Mouse (Mus musculus) brown adipose tissue, adult 24 weeks (tissue): Measurements from ENCODE around the gene Samd4. TPM values are rescaled to one million over a fixed set of nuclear protein-coding genes. Genes with fewer than 3 reads are reported as not detected.

Source experiments
- H3K27ac ChIP-seq: fragments of 200-500 bp; replicated peaks from 2 replicates; pipeline ENCODE4 v1.5.1; 2012; ENCODE audit warnings: low read depth, mild to moderate bottlenecking, low read length
- H3K4me1 ChIP-seq: fragments of 200-500 bp; 2 replicates; pipeline ENCODE4 v1.6.1; 2012; ENCODE audit warnings: low read length, mixed read lengths; ENCODE audit not compliant: control insufficient read depth, insufficient read depth, insufficient read length
- H3K4me3 ChIP-seq: fragments of 200-500 bp; 2 replicates; pipeline ENCODE4 v1.5.1; 2012; ENCODE audit warnings: low read depth, mild to moderate bottlenecking, low read length, moderate library complexity; ENCODE audit not compliant: insufficient read depth
- polyA plus RNA-seq: library from polyadenylated mRNA; stranded (reverse); fragments of >200 nt; gene quantifications from 2 replicates; pipeline ENCODE4 v1.2.4, GENCODE M21; 2012; ENCODE audit not compliant: missing spikeins, insufficient read depth, insufficient read length

Gene Samd4
- polyA plus RNA-seq, 1 experiment, result 3.3 TPM

- H3K4me3 ChIP-seq, result 0 out of 2 replicates have a peak overlapping the region, but pooled peaks have one; percentile 56
Measured at GRCm38 (mm10) chr14:46885891-46886301, 3.2 kb downstream of the Samd4 start.

GRCm38 (mm10) chr14:46889096-46889495 is 6.4 kb downstream of the Samd4 start:
- H3K27ac ChIP-seq, result no peak overlapping the region
- H3K4me1 ChIP-seq, result no peaks in the 10 kb centered on the region
- H3K4me3 ChIP-seq, result no peak overlapping the region

More at GRCm38 (mm10) chr14:46885891-46886301, 3.2 kb downstream of the Samd4 start:
- H3K4me1 ChIP-seq, result no peaks in the 10 kb centered on the region
- 0 out of 2 replicates have a peak overlapping the region, but pooled peaks have one; percentile 9 for H3K27ac ChIP-seq

GRCm38 (mm10) chr14:46893961-46894360 is 11.3 kb downstream of the Samd4 start:
- 0 out of 2 replicates have a peak, but pooled peaks cover 2% of the 10 kb centered on the region for H3K4me1 ChIP-seq
- no peak overlapping the region for H3K4me3 ChIP-seq
- no peak overlapping the region for H3K27ac ChIP-seq

GRCm38 (mm10) chr14:46897953-46898352 is 15.3 kb downstream of the Samd4 start:
- H3K4me1 ChIP-seq, result 0 out of 2 replicates have a peak, but pooled peaks cover 2% of the 10 kb centered on the region
- H3K27ac ChIP-seq, result no peak overlapping the region
- no peak overlapping the region for H3K4me3 ChIP-seq

- 0 out of 2 replicates have a peak, but pooled peaks cover 2% of the 10 kb centered on the region for H3K4me1 ChIP-seq
- H3K27ac ChIP-seq, result no peak overlapping the region
- H3K4me3 ChIP-seq, result no peak overlapping the region
Measured at GRCm38 (mm10) chr14:46898626-46899025, 16.0 kb downstream of the Samd4 start.

- Histone ChIP-seq H3K27ac (no peak overlapping the region), H3K4me3 (no peak overlapping the region), H3K4me1 (no peaks in the 10 kb centered on the region)
Measured at GRCm38 (mm10) chr14:46902498-46903087, 19.9 kb downstream of the Samd4 start.

- H3K27ac ChIP-seq, result no peak overlapping the region
- H3K4me3 ChIP-seq, result no peak overlapping the region
- 0 out of 2 replicates have a peak, but pooled peaks cover 3% of the 10 kb centered on the region for H3K4me1 ChIP-seq
Measured at GRCm38 (mm10) chr14:46904276-46904675, 21.6 kb downstream of the Samd4 start.

- Histone ChIP-seq H3K4me3 (no peak overlapping the region), H3K4me1 (peaks cover 4% of the 10 kb centered on the region), H3K27ac (no peak overlapping the region)
Measured at GRCm38 (mm10) chr14:46908858-46909257, 26.2 kb downstream of the Samd4 start.

GRCm38 (mm10) chr14:46912496-46912895 is 29.8 kb downstream of the Samd4 start:
- peaks cover 17% of the 10 kb centered on the region for H3K4me1 ChIP-seq
- H3K27ac ChIP-seq, result 0 out of 2 replicates have a peak overlapping the region, but pooled peaks have one; percentile 40
- no peak overlapping the region for H3K4me3 ChIP-seq

GRCm38 (mm10) chr14:46914356-46914755 is 31.7 kb downstream of the Samd4 start:
- H3K27ac ChIP-seq, result no peak overlapping the region
- no peak overlapping the region for H3K4me3 ChIP-seq
- H3K4me1 ChIP-seq, result peaks cover 13% of the 10 kb centered on the region

GRCm38 (mm10) chr14:46915555-46915954 is 32.9 kb downstream of the Samd4 start:
- Histone ChIP-seq H3K4me3 (no peak overlapping the region), H3K27ac (peak overlapping the region; percentile 32), H3K4me1 (peaks cover 13% of the 10 kb centered on the region)

GRCm38 (mm10) chr14:46916581-46916980 is 33.9 kb downstream of the Samd4 start:
- Histone ChIP-seq H3K27ac (no peak overlapping the region), H3K4me1 (peaks cover 13% of the 10 kb centered on the region), H3K4me3 (no peak overlapping the region)

GRCm38 (mm10) chr14:46917136-46917535 is 34.5 kb downstream of the Samd4 start:
- Histone ChIP-seq H3K4me3 (no peak overlapping the region), H3K4me1 (peaks cover 13% of the 10 kb centered on the region), H3K27ac (no peak overlapping the region)

GRCm38 (mm10) chr14:46917581-46917980 is 34.9 kb downstream of the Samd4 start:
- Histone ChIP-seq H3K4me3 (no peak overlapping the region), H3K4me1 (peaks cover 13% of the 10 kb centered on the region), H3K27ac (no peak overlapping the region)

- Histone ChIP-seq H3K27ac (no peak overlapping the region), H3K4me1 (peaks cover 8% of the 10 kb centered on the region), H3K4me3 (no peak overlapping the region)
Measured at GRCm38 (mm10) chr14:46920496-46920895, 37.8 kb downstream of the Samd4 start.
